Mouse (Mus musculus): ENCODE data around the gene 9530002B09Rik. TPM values are rescaled to one million over a fixed set of nuclear protein-coding genes. Genes with fewer than 3 reads are reported as not detected.

The 9530002B09Rik gene
- not detected in 2 replicates for polyA plus RNA-seq (2015; fragmentation: Nextera tagmentation; extraction: Ambion mirVana)

DNA sequence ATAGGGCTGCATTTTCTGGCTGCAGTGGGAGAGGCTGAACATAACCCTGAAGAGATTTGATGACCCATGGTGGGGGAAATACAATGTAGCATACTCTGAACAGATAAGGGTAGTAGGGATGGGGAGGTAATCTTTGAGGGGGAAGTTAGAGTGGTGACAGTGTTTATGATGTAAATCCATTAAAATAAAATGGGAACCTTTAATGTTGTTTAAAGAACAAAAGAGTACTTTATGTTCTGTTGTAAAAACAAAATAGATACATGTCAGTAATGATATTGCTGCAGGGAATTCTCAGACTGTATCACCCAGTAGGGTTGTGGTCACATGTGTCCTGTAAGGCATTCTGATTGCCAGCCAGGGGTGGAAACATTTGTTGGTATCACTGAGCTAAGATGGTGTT lies at the start of gene 9530002B09Rik:
TSS of gene 9530002B09Rik (plus strand) at position 301 of the 400 bp plus-strand sequence.

Other genes starting within 250 kb of the 9530002B09Rik start
- gene Ppt1, start 147.0 kb downstream of the 9530002B09Rik start, polyA plus RNA-seq (2015; fragmentation: Nextera tagmentation; extraction: Ambion mirVana) = 46.9 and 74.6 TPM in 2 replicates
- gene Cap1, start 196.8 kb downstream of the 9530002B09Rik start, polyA plus RNA-seq (2015; fragmentation: Nextera tagmentation; extraction: Ambion mirVana) = 43.7 and 45.7 TPM in 2 replicates

Measured in adrenal gland, postnatal 0 days (tissue).